Mouse (Mus musculus) urinary bladder, postnatal 4 days (tissue): ENCODE measurements at regions not wholly inside any gene's neighbourhood (a gene's known extent, or its start where the extent isn't known, plus 50 kb on each side); places are given as distances from the start of the nearest gene placed in this dataset.

ENCODE experiments used
- DNase-seq, 2 experiments: peaks; one replicate each; pipeline ENCODE4 v3.0.0; 2021 to 2022; ENCODE audit warnings: low spot score in 2 of 2

DNA sequence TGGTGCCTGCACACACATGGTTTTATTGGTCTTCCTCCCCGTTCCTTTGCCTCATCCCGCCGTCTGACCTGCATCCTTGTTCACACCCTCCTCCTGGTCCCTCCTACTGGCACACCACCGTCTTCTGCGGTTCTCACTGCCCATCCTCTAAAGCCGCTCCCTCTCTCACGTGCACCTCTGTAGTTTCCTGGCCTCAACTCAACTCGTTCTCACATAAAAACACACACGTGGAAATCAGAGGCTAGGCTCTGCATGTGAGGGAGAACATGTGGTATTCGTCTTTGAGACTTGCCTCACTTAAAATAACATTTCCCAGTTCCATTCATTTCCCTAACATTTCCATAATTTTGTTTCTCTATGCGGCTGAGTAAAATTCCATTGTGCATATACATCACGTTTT lies 69.5 kb downstream of the Aldh8a1 start:
- no peak for DNase-seq

DNA sequence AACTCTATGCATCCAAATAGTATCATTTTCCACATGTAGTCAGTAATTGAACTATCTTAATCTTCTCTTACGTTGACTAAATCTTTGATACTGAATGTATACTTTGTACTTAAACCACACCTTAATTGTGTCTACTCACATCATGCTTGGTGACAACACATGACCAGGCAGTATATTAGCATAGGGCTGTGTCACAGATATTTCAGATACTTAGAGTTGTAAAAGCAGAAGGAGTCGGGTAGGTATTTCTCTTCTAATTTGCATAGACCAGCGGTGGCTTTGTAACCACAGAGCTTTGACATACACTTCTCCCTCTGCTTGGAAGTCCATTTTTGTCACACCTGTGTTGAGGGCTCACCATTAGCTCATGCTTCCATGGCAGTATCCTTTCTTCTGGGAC lies 71.0 kb downstream of the Aldh8a1 start:
- DNase-seq = no peak

DNA sequence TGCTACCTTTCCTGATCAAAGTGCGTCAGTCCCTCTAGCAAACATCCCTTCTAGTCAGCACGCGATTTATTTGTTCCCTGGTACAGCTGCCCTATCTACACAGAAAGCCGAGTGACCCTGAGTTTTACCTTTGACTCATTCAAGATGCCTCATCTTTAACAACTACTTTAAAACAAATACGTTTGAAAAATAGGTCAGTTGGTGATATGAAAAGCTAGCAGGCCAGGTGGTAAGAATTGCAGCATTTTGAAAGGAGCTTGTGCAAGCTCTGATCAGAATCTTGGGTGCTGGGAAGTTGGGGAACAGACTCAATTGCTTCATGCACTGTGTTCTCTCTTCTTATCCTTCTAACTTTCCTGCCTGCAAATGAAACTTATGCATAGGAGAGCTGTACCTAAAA lies 71.9 kb downstream of the Aldh8a1 start:
- no peak for DNase-seq

DNA sequence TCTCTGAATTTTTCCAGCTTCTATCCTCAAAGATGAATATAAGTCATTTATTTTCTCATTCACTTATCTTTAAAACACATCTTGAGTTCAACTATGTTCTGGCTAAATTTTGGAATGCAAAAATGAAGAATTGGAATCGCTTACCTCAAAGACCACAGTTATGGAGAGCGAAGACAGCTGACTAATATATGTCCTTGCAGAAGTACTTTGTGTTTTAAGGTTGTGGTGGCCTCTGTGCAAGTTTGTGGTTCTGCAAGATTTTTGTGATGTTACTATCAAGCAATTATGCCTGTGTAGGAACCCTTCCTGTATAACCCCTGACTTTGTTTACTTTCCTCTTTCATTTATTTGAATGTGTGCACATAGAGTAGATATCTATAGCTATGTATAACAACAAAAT lies 75.5 kb downstream of the Aldh8a1 start:
- no peak for DNase-seq

DNA sequence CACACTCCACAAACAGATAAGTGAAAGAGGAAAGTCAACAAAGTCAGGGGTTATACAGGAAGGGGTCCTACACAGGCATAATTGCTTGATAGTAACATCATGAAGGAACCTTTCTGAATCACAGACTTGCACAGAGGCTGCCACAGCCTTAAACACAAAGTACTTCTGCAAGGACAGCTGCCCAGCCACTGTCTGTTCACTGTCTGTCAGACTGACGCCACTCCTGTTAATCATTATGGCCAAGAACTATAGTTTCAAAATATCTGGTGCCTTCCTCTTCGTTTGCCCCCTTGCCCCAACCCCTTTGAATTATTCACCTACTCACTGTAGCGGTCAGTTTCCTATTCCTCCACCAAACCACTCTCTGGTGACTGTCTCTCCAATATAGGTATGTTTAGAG lies 76.4 kb downstream of the Aldh8a1 start:
- DNase-seq = no peak

DNA sequence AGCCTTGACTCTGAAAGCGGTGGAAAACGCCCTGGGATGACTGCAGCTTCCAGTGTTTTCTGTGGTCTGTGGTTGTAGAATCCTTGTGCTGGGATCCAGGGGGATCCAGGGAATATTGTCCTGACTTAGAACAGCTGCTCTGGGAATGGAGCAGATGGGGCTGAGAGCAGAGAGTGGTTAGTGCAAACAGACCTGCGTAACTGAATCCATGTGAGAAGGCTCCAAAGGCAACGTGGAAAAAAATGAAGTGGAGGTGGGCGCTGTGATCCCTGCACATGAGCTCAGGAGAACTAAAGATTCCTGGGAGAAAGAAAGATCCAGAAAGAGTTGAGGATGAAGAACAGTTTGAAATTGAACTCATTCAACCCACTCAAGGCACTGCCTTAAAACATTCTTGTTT lies 77.1 kb downstream of the Aldh8a1 start:
- DNase-seq = no peak

DNA sequence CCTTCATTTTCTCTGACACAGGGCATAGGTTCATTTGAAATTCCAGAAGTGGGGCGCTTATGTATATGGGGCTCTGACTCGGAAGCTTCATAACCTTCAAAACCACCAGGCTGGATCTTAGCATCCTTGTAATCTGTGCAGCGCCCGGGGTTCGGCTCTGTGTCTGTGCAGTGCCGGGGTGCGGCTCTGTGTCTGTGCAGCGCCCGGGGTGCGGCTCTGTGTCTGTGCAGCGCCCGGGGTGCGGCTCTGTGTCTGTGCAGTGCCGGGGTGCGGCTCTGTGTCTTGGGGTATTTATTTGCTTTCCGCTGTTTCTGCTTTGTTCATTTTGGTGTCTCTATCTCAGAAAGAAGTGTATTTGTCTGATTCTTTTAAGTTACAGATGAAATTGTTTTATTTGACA lies 77.7 kb downstream of the Aldh8a1 start:
- no peak for DNase-seq

DNA sequence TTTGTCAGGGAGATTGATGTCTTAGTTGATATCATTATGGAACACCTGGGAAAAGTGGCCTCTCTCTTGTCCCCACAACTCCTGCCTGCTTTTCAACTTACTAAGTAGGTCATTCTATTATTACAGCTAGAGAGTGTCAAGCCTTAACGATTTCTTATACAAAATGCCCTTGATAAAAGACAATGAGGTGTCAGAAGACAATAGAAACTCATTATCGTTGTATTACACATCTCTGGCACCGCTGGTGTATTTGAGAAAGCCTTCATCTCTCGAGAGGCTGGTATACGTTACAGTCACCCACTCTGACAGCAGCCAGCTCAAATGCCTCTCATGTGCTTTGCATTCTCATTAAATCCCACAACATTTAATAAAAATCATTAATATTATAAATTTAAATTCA lies 78.8 kb downstream of the Aldh8a1 start:
- DNase-seq = no peak

DNA sequence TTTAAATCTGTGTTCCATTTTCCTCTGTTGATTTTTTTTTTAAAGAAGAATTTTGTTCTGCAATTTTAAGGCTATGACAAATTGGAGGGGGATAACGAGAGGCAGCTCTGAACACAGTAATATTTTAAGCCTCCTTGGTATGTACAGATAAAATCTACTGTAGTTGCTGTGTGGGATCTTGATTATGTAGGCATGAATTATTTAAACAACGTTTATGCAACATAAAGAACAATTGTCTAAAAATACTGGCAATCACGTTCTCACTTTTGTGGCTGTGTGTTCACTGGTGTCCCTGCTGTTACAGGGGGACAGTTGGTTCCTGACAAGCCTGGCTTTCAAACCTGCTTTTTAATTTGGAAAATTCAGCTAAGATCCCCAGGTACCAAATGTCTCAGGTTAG lies 79.3 kb downstream of the Aldh8a1 start:
- DNase-seq = no peak

DNA sequence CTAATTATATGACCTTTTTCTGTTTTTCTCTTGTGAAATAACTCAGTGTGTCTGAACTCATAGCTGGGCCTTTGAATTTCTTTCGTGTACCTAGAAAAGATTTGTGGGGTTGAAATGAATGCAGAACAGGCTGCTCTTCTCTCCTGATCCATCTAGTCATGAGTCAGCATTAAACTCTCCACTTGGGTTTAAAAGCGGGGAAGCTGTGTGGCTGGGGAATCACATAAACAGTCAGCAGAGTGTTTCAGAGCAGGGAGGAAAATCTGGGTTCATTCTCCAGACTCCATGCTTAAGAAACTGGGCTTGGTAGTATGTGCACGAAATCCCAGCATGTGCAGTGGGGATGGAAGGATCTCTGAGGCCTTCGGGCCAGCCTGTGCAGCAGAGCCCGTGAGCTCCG lies 79.9 kb downstream of the Aldh8a1 start:
- no peak for DNase-seq

DNA sequence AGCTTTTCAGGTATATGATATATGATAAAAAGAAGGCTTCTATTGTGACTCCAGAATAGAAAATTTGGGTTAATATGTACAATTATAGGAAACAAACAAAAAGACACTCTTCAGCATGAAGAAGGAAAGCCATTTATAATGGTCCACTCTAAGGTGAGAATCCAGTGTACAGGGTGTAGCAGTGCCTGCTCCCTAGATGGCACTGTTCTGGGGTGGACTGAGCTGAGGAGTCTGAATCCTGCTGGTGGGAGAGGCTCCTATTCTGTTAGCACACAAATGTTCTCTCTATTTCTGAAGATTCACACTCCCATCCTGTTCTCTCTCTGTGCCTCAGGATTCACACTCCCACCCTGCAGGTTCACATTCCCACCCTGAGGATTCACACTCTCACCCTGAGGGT lies 81.5 kb downstream of the Aldh8a1 start:
- DNase-seq = no peak

DNA sequence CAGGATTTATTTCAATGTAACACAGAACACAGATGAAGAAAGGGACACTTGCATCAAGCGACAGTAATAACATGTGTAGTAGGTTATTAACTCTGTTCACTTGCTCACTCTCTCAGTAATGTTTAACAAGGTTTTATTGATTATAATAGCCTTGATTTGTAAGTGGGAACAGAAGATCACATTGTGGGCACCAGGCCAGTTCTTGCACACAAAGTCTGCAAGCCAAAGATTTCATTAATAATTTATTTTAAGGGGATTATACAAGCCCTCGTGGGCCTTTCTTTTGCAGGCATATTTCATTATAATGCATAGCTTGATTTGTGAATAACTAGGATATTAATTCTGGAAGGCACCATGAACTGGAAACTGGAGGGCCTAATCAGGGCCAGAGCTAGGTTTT lies 83.0 kb downstream of the Aldh8a1 start:
- no peak for DNase-seq

DNA sequence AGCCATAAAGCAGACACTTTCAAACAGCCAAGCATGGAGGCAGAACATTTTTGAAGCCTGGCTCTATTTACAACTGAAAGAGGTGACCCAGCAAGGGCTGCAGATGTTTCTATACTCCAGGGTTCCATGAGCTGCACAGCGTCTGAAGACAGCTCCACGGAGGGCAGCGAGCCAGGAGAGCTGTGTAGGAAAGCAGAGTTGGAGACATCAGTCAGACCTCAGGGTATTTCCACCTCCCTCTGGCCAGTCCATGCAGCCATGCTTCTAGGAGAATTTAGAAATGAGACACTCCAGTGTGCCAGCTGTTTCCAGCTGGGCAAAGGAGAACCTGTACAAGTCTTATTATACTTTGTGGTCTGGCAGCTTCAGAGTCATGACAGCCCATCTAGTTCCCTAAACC lies 85.8 kb downstream of the Aldh8a1 start:
- DNase-seq = no peak

DNA sequence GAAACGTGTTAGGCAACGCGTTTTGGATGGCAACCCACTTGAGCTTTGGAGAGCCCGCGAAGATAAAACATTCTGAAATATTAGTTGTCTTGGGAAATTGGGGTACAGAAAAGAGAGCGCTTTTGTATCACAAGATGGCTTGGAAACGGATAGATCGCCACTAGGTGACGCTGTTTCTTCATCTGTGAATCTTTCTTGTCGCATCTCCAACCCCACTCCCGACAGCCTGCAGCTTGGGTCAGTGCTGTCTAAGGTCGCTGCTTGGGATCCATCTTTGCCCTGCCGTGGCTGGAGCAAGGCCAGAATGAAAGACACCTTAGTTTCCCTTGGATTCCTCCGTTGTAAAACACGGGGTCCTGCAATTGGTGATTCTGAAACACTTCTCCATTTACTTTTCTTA lies 88.3 kb downstream of the Aldh8a1 start:
- peak; percentile 65 to 83 for DNase-seq

DNA sequence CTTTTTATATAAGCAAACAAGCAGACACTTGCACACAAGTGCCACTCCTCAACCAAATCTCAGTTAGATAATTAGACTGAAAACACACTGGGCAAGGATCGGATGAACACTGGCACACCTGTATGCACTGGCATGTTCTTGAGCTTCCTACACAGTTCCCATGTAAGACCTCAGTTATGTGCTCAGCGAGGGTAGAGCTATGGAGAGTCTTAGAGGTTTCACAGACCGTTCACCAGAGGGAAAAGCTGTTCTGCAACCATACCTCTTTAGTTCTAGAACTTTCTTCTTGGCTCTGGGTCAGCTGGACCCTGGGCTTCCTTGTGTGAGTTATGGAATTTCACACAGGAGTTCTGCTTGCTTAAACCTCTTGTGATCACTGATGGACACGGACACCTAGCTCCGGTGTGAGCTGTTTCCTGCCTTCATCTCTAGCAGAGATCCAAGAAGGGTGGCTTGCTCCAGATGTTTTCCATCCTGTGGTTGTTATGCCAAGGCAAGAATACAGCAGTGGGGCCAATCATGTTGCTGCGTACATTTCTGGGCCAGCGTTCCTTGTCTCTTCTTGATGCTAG lies 88.8 kb downstream of the Aldh8a1 start:
- DNase-seq = no peak

DNA sequence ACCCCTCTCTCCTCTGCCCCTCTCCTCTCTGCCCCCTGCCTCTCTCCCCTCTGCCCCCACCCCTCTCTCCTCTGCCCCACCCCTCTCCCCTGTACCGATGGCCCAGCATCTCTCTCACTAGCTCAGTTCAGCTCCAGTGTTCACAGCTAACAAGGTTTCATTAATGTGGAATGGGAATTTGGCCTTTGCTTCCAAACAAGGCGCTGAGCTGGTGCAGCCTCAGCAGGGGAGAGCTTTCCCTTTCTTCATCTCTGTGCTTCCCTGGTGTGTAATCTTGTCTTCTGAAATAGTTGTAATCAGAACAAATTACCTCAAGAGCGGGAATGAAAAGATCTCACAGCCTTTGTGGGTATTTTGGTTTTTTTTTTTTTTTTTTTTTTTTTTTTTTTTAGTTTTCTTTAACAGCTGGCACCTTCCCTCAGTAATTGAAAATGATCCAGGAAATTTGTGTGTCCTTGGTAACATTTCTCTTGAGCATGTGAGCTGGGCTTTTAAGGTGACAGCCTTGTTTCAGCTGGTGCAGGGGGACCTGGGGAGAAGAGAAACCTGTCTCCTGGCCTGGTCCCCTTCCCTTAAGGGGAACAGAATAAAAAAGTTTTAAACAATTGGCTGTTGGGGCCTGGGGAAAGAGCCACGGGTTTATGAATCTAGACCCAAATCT lies 90.5 kb downstream of the Aldh8a1 start:
- no peak for DNase-seq

DNA sequence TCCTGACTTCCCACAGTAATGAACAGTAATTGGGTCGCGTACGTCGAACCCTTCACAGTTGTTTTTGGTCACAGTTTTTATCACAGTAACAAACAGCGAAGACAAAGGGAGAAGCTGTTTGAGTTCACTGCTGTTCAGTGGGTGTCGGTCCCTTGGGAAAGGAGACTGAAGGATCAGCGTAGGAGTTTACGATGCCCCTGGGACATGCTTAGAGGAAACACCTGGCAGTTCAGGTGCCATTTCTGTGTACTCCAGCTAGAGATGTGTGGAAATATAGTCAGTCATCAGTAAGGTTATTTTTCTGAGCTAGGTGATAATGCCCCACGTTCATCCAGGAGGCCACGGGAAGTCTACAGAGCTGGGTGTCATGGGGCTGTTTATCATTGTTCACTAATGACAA lies 91.3 kb downstream of the Aldh8a1 start:
- DNase-seq = no peak

DNA sequence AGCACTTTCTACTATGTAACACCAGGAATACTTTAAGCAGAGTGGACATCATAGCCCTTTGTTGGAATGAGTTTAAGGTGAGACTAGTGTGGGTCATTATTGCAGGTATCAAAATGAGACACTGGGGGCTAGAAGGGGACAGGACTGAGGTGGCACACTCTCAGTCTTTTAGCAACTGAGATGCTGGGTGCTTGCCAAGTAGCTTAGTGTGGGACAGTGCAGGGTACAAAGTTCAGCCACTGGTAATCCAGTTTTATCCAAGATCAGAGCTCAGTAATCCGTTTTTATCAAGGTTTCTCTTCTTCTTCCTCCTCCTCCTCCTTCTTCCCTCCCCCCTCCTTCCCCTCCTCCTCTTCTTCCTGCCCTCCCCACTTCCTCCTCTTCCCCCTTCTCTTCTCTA lies 92.9 kb downstream of the Aldh8a1 start:
- no peak for DNase-seq

DNA sequence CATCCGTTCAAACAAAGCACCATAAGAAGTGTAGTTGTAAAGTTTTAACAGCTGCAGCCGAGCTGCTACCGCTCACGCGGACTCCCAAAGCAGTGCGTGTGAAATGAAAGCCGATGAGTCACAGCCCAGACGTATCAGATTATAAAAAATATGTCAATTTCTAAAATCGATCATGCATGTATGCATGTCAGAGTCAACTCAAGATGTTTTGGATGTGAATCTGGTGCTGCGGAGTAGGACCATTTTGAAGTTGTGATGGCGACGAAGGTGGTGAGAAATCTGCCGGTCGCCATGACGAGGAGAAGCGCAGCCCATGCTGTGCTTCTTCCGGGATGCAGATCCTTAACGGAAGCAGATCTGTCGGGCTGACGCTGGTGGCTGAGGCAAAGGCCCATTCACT lies 93.5 kb downstream of the Aldh8a1 start:
- no peak for DNase-seq

DNA sequence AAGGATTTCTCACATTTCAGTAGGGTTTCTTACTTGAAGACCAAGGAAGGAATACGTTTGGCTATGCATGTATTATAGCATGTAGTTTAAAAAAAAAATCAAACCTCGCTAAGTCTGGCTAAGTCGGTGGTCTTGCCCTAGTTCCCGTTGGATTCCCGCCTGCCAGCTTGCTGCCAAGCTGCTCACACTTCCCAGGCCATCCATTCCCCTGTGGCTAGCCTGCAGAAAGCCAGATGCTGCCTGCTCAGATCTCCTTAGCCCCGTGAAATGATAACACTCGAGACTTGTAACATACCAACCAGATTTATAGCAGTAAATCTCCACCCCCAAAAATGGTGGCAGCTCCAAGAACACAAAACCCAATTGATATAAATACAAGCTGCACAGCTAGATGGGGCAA lies 97.2 kb downstream of the Aldh8a1 start:
- DNase-seq = no peak

DNA sequence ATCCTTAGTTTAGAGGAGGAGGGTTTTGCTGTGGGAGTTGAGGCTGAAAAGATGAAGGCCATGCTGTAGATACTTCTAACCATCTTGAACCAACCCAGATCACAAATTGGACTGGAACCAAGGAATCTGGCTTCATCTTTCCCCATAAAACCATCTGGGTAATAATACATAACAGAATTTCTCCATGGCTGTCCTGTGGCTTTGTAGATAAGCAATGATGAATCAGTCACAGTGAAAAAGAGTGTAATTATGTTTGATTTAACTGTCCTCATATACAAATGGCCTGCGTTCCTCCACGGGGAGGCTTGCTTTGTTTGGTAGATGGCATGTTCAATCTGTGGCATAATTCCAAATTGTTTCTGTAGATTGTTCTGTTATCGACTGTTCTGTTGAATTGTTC lies 100.9 kb downstream of the Aldh8a1 start:
- DNase-seq = no peak

DNA sequence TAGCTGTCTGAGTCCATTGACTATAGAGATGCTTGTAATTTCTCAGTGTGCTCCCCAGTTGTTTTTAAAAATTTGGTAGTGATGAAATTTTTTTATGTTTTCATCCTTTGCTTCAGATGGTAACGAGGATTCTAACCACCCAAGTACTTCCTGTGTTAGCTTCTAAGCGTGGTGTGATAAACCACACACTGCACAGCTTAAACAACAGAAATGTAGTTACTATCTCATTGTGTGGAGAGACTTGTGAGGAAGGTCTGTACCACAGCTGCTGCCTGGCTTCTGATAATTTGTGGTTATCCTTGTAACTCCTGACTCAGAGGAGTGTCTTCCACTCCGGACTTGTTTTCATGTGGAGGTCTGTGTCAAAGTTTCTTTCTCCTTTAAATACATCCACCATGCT lies 102.3 kb downstream of the Aldh8a1 start:
- no peak for DNase-seq

DNA sequence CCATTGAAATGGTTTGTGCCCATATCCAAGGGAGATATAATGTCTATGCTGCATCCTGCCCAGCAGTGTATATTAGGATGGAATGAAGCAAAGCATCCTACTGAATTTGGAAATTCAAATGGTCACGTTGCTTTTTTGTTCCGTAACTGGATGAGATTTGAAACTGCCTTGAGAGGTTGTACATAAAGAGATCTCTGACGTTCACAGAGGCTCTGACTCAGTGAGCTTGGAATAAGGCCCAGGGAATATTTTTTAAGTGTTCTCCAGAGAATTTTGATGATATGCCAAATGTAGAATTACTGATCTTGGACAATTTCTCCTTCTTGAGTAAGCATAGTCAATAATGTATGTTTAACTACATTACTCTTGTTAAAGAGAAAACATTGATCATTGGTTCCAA lies 104.2 kb downstream of the Aldh8a1 start:
- no peak for DNase-seq

DNA sequence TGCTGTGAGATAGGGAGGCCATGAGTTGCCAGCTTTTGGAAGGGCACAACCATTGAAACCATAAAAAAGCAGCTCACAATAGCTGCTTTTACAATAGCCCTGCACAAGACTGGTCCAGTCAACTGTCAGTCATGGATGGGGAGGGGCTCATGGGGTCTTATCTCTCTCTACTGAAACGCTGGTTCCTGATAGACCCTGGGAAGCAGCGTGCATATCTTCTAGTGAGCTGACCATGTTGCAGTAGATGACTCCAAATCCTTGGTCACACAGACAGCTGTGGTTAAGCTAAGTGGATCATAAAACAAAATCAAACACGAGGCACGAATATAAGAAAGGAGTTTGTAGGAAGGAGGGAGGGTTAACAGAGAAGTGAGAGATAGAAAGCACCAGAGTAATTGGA lies 105.0 kb downstream of the Aldh8a1 start:
- no peak for DNase-seq
